Mouse (Mus musculus): ENCODE results near the gene Mcts2. TPM values are rescaled to one million over a fixed set of nuclear protein-coding genes. Genes with fewer than 3 reads are reported as not detected.
A peak's percentile ranks its signal among the peaks of the same experiment; 100 is the strongest.

The Mcts2 gene
- polyA plus RNA-seq, 1 experiment from 2014 or later, result 25.6 TPM

GRCm38 (mm10) chr2:152674148-152674547 lies 12.7 kb upstream of the Mcts2 start:
- Histone ChIP-seq H3K27ac (replicated peaks in 1 of 2; ENCODE audit: control insufficient read depth in 1 of 2, insufficient read depth in 1 of 2, low read depth in 2 of 2, low read length in 2 of 2) (no peak overlapping the region), H3K4me2 (ENCODE audit: low read length) (no peak overlapping the region), H3K9ac (ENCODE audit: low read length) (no peak overlapping the region; the same call in 1 of the 2 replicates), H3K36me3 (ENCODE audit: control insufficient read depth, insufficient read depth, low read length) (peaks cover 66% of the 10 kb centered on the region), H3K9me3 (ENCODE audit: control insufficient read depth, low read length) (no peaks in the 10 kb centered on the region), H3K27me3 (ENCODE audit: control insufficient read depth, insufficient read depth, low read length) (no peaks in the 10 kb centered on the region), H3K4me1 (ENCODE audit: control insufficient read depth in 2 of 2, insufficient read depth in 2 of 2, low read length in 2 of 2) (peaks cover 15 to 39% of the 10 kb centered on the region in 2 experiments), H3K4me3 (ENCODE audit: control insufficient read depth in 1 of 2, insufficient read depth in 1 of 2, low read depth in 1 of 2, low read length in 2 of 2) (no peak overlapping the region)
- ATAC-seq (ENCODE audit: insufficient number of reproducible peaks, insufficient read depth, low FRiP score, low read depth), result no peak
- 71% methylated on average over 11 of the region's 11 CpGs for WGBS

- H3K4me2 ChIP-seq (ENCODE audit: low read length), result no peak overlapping the region
- H3K27me3 ChIP-seq (ENCODE audit: control insufficient read depth, insufficient read depth, low read length), result no peaks in the 10 kb centered on the region
- H3K9ac ChIP-seq (ENCODE audit: low read length), result no peak overlapping the region
- peaks cover 77% of the 10 kb centered on the region for H3K36me3 ChIP-seq (ENCODE audit: control insufficient read depth, insufficient read depth, low read length)
- 72% methylated on average over 13 of the region's 13 CpGs for WGBS
- H3K27ac ChIP-seq (replicated peaks in 1 of 2; ENCODE audit: control insufficient read depth in 1 of 2, insufficient read depth in 1 of 2, low read depth in 2 of 2, low read length in 2 of 2), result peak overlapping the region in 1 of 2 experiments; percentile 28; a peak in 1 of 4 replicates
- H3K4me1 ChIP-seq (ENCODE audit: control insufficient read depth in 2 of 2, insufficient read depth in 2 of 2, low read length in 2 of 2), result peaks cover 19 to 44% of the 10 kb centered on the region in 2 experiments
- H3K4me3 ChIP-seq (ENCODE audit: control insufficient read depth in 1 of 2, insufficient read depth in 1 of 2, low read depth in 1 of 2, low read length in 2 of 2), result no peak overlapping the region
- H3K9me3 ChIP-seq (ENCODE audit: control insufficient read depth, low read length), result no peaks in the 10 kb centered on the region
- no peak for ATAC-seq (ENCODE audit: insufficient number of reproducible peaks, insufficient read depth, low FRiP score, low read depth)
Observed at GRCm38 (mm10) chr2:152675252-152675791, 11.5 kb upstream of the Mcts2 start.

- no peak for ATAC-seq (ENCODE audit: insufficient number of reproducible peaks, insufficient read depth, low FRiP score, low read depth)
- H3K9ac ChIP-seq (ENCODE audit: low read length), result no peak overlapping the region
- H3K9me3 ChIP-seq (ENCODE audit: control insufficient read depth, low read length), result no peaks in the 10 kb centered on the region
- H3K4me3 ChIP-seq (ENCODE audit: control insufficient read depth in 1 of 2, insufficient read depth in 1 of 2, low read depth in 1 of 2, low read length in 2 of 2), result no peak overlapping the region
- no peak overlapping the region for H3K4me2 ChIP-seq (ENCODE audit: low read length)
- no peaks in the 10 kb centered on the region for H3K27me3 ChIP-seq (ENCODE audit: control insufficient read depth, insufficient read depth, low read length)
- no peak overlapping the region for H3K27ac ChIP-seq (replicated peaks in 1 of 2; ENCODE audit: control insufficient read depth in 1 of 2, insufficient read depth in 1 of 2, low read depth in 2 of 2, low read length in 2 of 2)
- H3K36me3 ChIP-seq (ENCODE audit: control insufficient read depth, insufficient read depth, low read length), result peaks cover 93% of the 10 kb centered on the region
- peaks cover 7 to 26% of the 10 kb centered on the region in 2 experiments; a peak in 3 of 4 replicates for H3K4me1 ChIP-seq (ENCODE audit: control insufficient read depth in 2 of 2, insufficient read depth in 2 of 2, low read length in 2 of 2)
- WGBS, result 60% methylated on average over 3 of the region's 3 CpGs
Observed at GRCm38 (mm10) chr2:152678302-152678701, 8.5 kb upstream of the Mcts2 start.

- ATAC-seq (ENCODE audit: insufficient number of reproducible peaks, insufficient read depth, low FRiP score, low read depth), result no peak
- Histone ChIP-seq H3K9me3 (ENCODE audit: control insufficient read depth, low read length) (no peaks in the 10 kb centered on the region), H3K4me2 (ENCODE audit: low read length) (no peak overlapping the region), H3K27me3 (ENCODE audit: control insufficient read depth, insufficient read depth, low read length) (no peaks in the 10 kb centered on the region), H3K36me3 (ENCODE audit: control insufficient read depth, insufficient read depth, low read length) (peaks cover 96% of the 10 kb centered on the region), H3K27ac (replicated peaks in 1 of 2; ENCODE audit: control insufficient read depth in 1 of 2, insufficient read depth in 1 of 2, low read depth in 2 of 2, low read length in 2 of 2) (no peak overlapping the region), H3K9ac (ENCODE audit: low read length) (no peak overlapping the region), H3K4me3 (ENCODE audit: control insufficient read depth in 1 of 2, insufficient read depth in 1 of 2, low read depth in 1 of 2, low read length in 2 of 2) (no peak overlapping the region), H3K4me1 (ENCODE audit: control insufficient read depth in 2 of 2, insufficient read depth in 2 of 2, low read length in 2 of 2) (peaks cover 6 to 24% of the 10 kb centered on the region in 2 experiments; a peak in 3 of 4 replicates)
- 88% methylated on average over 5 of the region's 5 CpGs for WGBS
Observed at GRCm38 (mm10) chr2:152678925-152679324, 7.9 kb upstream of the Mcts2 start.

GRCm38 (mm10) chr2:152679701-152680355 lies 7.0 kb upstream of the Mcts2 start:
- no peaks in the 10 kb centered on the region for H3K9me3 ChIP-seq (ENCODE audit: control insufficient read depth, low read length)
- no peaks in the 10 kb centered on the region for H3K27me3 ChIP-seq (ENCODE audit: control insufficient read depth, insufficient read depth, low read length)
- peaks cover 98% of the 10 kb centered on the region for H3K36me3 ChIP-seq (ENCODE audit: control insufficient read depth, insufficient read depth, low read length)
- peaks cover 4 to 17% of the 10 kb centered on the region in 2 experiments; a peak in 3 of 4 replicates for H3K4me1 ChIP-seq (ENCODE audit: control insufficient read depth in 2 of 2, insufficient read depth in 2 of 2, low read length in 2 of 2)
- peak overlapping the region; percentile 30 for H3K9ac ChIP-seq (ENCODE audit: low read length)
- 76% methylated on average over 8 of the region's 8 CpGs for WGBS
- no peak for ATAC-seq (ENCODE audit: insufficient number of reproducible peaks, insufficient read depth, low FRiP score, low read depth)
- peak overlapping the region; percentile 4 to 6; a peak in 1 of 4 replicates for H3K27ac ChIP-seq (replicated peaks in 1 of 2; ENCODE audit: control insufficient read depth in 1 of 2, insufficient read depth in 1 of 2, low read depth in 2 of 2, low read length in 2 of 2)
- no peak overlapping the region for H3K4me3 ChIP-seq (ENCODE audit: control insufficient read depth in 1 of 2, insufficient read depth in 1 of 2, low read depth in 1 of 2, low read length in 2 of 2)
- no peak overlapping the region for H3K4me2 ChIP-seq (ENCODE audit: low read length)

- no peak for ATAC-seq (ENCODE audit: insufficient number of reproducible peaks, insufficient read depth, low FRiP score, low read depth)
- 89% methylated on average over 5 of the region's 5 CpGs for WGBS
Observed at GRCm38 (mm10) chr2:152683086-152683485, 3.7 kb upstream of the Mcts2 start.

GRCm38 (mm10) chr2:152686399-152686798 lies 436 bp upstream of the Mcts2 start:
- Histone ChIP-seq H3K4me1 (ENCODE audit: control insufficient read depth in 2 of 2, insufficient read depth in 2 of 2, low read length in 2 of 2) (no peaks in the 10 kb centered on the region), H3K9ac (ENCODE audit: low read length) (peak overlapping the region; percentile 52), H3K4me3 (ENCODE audit: control insufficient read depth in 1 of 2, insufficient read depth in 1 of 2, low read depth in 1 of 2, low read length in 2 of 2) (peak overlapping the region in 1 of 2 experiments; percentile 43; a peak in 2 of 4 replicates), H3K36me3 (ENCODE audit: control insufficient read depth, insufficient read depth, low read length) (peaks cover 94% of the 10 kb centered on the region), H3K27ac (replicated peaks in 1 of 2; ENCODE audit: control insufficient read depth in 1 of 2, insufficient read depth in 1 of 2, low read depth in 2 of 2, low read length in 2 of 2) (peak overlapping the region; percentile 5 to 60; a peak in 3 of 4 replicates), H3K4me2 (ENCODE audit: low read length) (peak overlapping the region; percentile 60), H3K27me3 (ENCODE audit: control insufficient read depth, insufficient read depth, low read length) (no peaks in the 10 kb centered on the region), H3K9me3 (ENCODE audit: control insufficient read depth, low read length) (0 out of 2 replicates have a peak, but pooled peaks cover 5% of the 10 kb centered on the region)
- 63% methylated on average over 12 of the region's 12 CpGs for WGBS
- no peak for ATAC-seq (ENCODE audit: insufficient number of reproducible peaks, insufficient read depth, low FRiP score, low read depth)

More at GRCm38 (mm10) chr2:152683086-152683485, 3.7 kb upstream of the Mcts2 start:
- no peak overlapping the region for H3K4me3 ChIP-seq (ENCODE audit: control insufficient read depth in 1 of 2, insufficient read depth in 1 of 2, low read depth in 1 of 2, low read length in 2 of 2)
- H3K9me3 ChIP-seq (ENCODE audit: control insufficient read depth, low read length), result 0 out of 2 replicates have a peak, but pooled peaks cover 5% of the 10 kb centered on the region
- H3K9ac ChIP-seq (ENCODE audit: low read length), result no peak overlapping the region
- no peak overlapping the region for H3K27ac ChIP-seq (replicated peaks in 1 of 2; ENCODE audit: control insufficient read depth in 1 of 2, insufficient read depth in 1 of 2, low read depth in 2 of 2, low read length in 2 of 2)
- H3K4me2 ChIP-seq (ENCODE audit: low read length), result no peak overlapping the region
- H3K36me3 ChIP-seq (ENCODE audit: control insufficient read depth, insufficient read depth, low read length), result peaks cover 98% of the 10 kb centered on the region
- H3K4me1 ChIP-seq (ENCODE audit: control insufficient read depth in 2 of 2, insufficient read depth in 2 of 2, low read length in 2 of 2), result peaks cover 4 to 13% of the 10 kb centered on the region in 2 experiments; a peak in 3 of 4 replicates
- no peaks in the 10 kb centered on the region for H3K27me3 ChIP-seq (ENCODE audit: control insufficient read depth, insufficient read depth, low read length)

All from heart, embryonic 14.5 days (tissue).